Mouse (Mus musculus): Measurements from ENCODE around the gene Dscam. TPM values are rescaled to one million over a fixed set of nuclear protein-coding genes. Genes with fewer than 3 reads are reported as not detected.

Dscam gene
- total and polyA plus RNA-seq, 2 experiments from 2014 or later, result 7.9 to 29.1 TPM

- Histone ChIP-seq H3K4me1 (ENCODE audit: insufficient read depth) (peaks cover 19% of the 10 kb centered on the region), H3K27me3 (ENCODE audit: insufficient read depth, low read length) (no peaks in the 10 kb centered on the region), H3K9me3 (ENCODE audit: low read length) (no peaks in the 10 kb centered on the region), H3K9ac (peak overlapping the region; percentile 19; the same call in 1 of the 2 replicates), H3K27ac (ENCODE audit: low read depth, low read length) (peak overlapping the region; percentile 66; the same call in 1 of the 2 replicates), H3K4me3 (ENCODE audit: low read depth, low read length) (no peak overlapping the region), H3K4me2 (ENCODE audit: low read depth) (no peak overlapping the region), H3K36me3 (ENCODE audit: insufficient read depth) (no peaks in the 10 kb centered on the region)
- WGBS, result 37% methylated on average over 3 of the region's 3 CpGs
- DNase-seq (peak; percentile 49), ATAC-seq (peak; percentile 51)
- TF ChIP-seq CTCF (IDR thresholded peaks at IDR 0.05; ENCODE audit: low read depth), result no peak
Measured at GRCm38 (mm10) chr16:97002189-97002588, 168.4 kb downstream of the Dscam start.

GRCm38 (mm10) chr16:96996854-96997253, 173.7 kb downstream of the Dscam start:
- Histone ChIP-seq H3K4me2 (ENCODE audit: low read depth) (no peak overlapping the region), H3K27me3 (ENCODE audit: insufficient read depth, low read length) (no peaks in the 10 kb centered on the region), H3K4me1 (ENCODE audit: insufficient read depth) (no peaks in the 10 kb centered on the region), H3K4me3 (ENCODE audit: low read depth, low read length) (no peak overlapping the region), H3K27ac (ENCODE audit: low read depth, low read length) (no peak overlapping the region), H3K9ac (no peak overlapping the region), H3K9me3 (ENCODE audit: low read length) (no peaks in the 10 kb centered on the region), H3K36me3 (ENCODE audit: insufficient read depth) (no peaks in the 10 kb centered on the region)
- DNase-seq, result peak; percentile 85
- TF ChIP-seq CTCF (IDR thresholded peaks at IDR 0.05; ENCODE audit: low read depth), result no peak
- peak; percentile 77 for ATAC-seq
- 21% methylated on average over 3 of the region's 3 CpGs for WGBS

GRCm38 (mm10) chr16:96995858-96996257, 174.7 kb downstream of the Dscam start:
- no peak for ATAC-seq
- TF ChIP-seq CTCF (IDR thresholded peaks at IDR 0.05; ENCODE audit: low read depth), result no peak
- no peak for DNase-seq
- H3K9me3 ChIP-seq (ENCODE audit: low read length), result no peaks in the 10 kb centered on the region
- no peaks in the 10 kb centered on the region for H3K36me3 ChIP-seq (ENCODE audit: insufficient read depth)
- no peaks in the 10 kb centered on the region for H3K4me1 ChIP-seq (ENCODE audit: insufficient read depth)
- H3K4me2 ChIP-seq (ENCODE audit: low read depth), result no peak overlapping the region
- H3K4me3 ChIP-seq (ENCODE audit: low read depth, low read length), result no peak overlapping the region
- no peaks in the 10 kb centered on the region for H3K27me3 ChIP-seq (ENCODE audit: insufficient read depth, low read length)
- no peak overlapping the region for H3K9ac ChIP-seq
- WGBS, result 84% methylated on average over 4 of the region's 4 CpGs
- H3K27ac ChIP-seq (ENCODE audit: low read depth, low read length), result no peak overlapping the region

- H3K4me1 ChIP-seq (ENCODE audit: insufficient read depth), result no peaks in the 10 kb centered on the region
- H3K9me3 ChIP-seq (ENCODE audit: low read length), result no peaks in the 10 kb centered on the region
- H3K4me2 ChIP-seq (ENCODE audit: low read depth), result no peak overlapping the region
- 80% methylated on average over 2 of the region's 2 CpGs for WGBS
- H3K36me3 ChIP-seq (ENCODE audit: insufficient read depth), result no peaks in the 10 kb centered on the region
- ATAC-seq, result no peak
- no peak overlapping the region for H3K9ac ChIP-seq
- H3K4me3 ChIP-seq (ENCODE audit: low read depth, low read length), result no peak overlapping the region
- no peak overlapping the region for H3K27ac ChIP-seq (ENCODE audit: low read depth, low read length)
- no peaks in the 10 kb centered on the region for H3K27me3 ChIP-seq (ENCODE audit: insufficient read depth, low read length)
- no peak for TF ChIP-seq CTCF (IDR thresholded peaks at IDR 0.05; ENCODE audit: low read depth)
- DNase-seq, result no peak
Measured at GRCm38 (mm10) chr16:96987396-96987795, 183.2 kb downstream of the Dscam start.

- DNase-seq, result no peak
Measured at GRCm38 (mm10) chr16:96973300-96973699, 197.3 kb downstream of the Dscam start.

GRCm38 (mm10) chr16:96971768-96972167, 198.8 kb downstream of the Dscam start:
- Histone ChIP-seq H3K4me3 (ENCODE audit: low read depth, low read length) (no peak overlapping the region), H3K9ac (no peak overlapping the region), H3K27me3 (ENCODE audit: insufficient read depth, low read length) (no peaks in the 10 kb centered on the region), H3K36me3 (ENCODE audit: insufficient read depth) (no peaks in the 10 kb centered on the region), H3K9me3 (ENCODE audit: low read length) (no peaks in the 10 kb centered on the region), H3K4me2 (ENCODE audit: low read depth) (no peak overlapping the region), H3K27ac (ENCODE audit: low read depth, low read length) (no peak overlapping the region), H3K4me1 (ENCODE audit: insufficient read depth) (0 out of 2 replicates have a peak, but pooled peaks cover 3% of the 10 kb centered on the region)
- ATAC-seq (no peak), DNase-seq (no peak)
- TF ChIP-seq CTCF (IDR thresholded peaks at IDR 0.05; ENCODE audit: low read depth), result no peak
- WGBS, result 73% methylated on average over 4 of the region's 4 CpGs

More at GRCm38 (mm10) chr16:96973300-96973699, 197.3 kb downstream of the Dscam start:
- Histone ChIP-seq H3K9ac (no peak overlapping the region), H3K27me3 (ENCODE audit: insufficient read depth, low read length) (no peaks in the 10 kb centered on the region), H3K4me1 (ENCODE audit: insufficient read depth) (0 out of 2 replicates have a peak, but pooled peaks cover 3% of the 10 kb centered on the region), H3K9me3 (ENCODE audit: low read length) (no peaks in the 10 kb centered on the region), H3K36me3 (ENCODE audit: insufficient read depth) (no peaks in the 10 kb centered on the region), H3K4me2 (ENCODE audit: low read depth) (no peak overlapping the region), H3K27ac (ENCODE audit: low read depth, low read length) (no peak overlapping the region), H3K4me3 (ENCODE audit: low read depth, low read length) (no peak overlapping the region)
- 49% methylated on average over 7 of the region's 7 CpGs for WGBS
- no peak for TF ChIP-seq CTCF (IDR thresholded peaks at IDR 0.05; ENCODE audit: low read depth)
- ATAC-seq, result no peak

- Histone ChIP-seq H3K4me2 (ENCODE audit: low read depth) (no peak overlapping the region), H3K4me3 (ENCODE audit: low read depth, low read length) (no peak overlapping the region), H3K9ac (no peak overlapping the region), H3K27me3 (ENCODE audit: insufficient read depth, low read length) (no peaks in the 10 kb centered on the region), H3K27ac (ENCODE audit: low read depth, low read length) (peak overlapping the region; percentile 70; the same call in 1 of the 2 replicates), H3K36me3 (ENCODE audit: insufficient read depth) (no peaks in the 10 kb centered on the region), H3K9me3 (ENCODE audit: low read length) (no peaks in the 10 kb centered on the region), H3K4me1 (ENCODE audit: insufficient read depth) (0 out of 2 replicates have a peak, but pooled peaks cover 3% of the 10 kb centered on the region)
- ATAC-seq (no peak), DNase-seq (no peak)
- WGBS, result 80% methylated on average over 2 of the region's 2 CpGs
- no peak for TF ChIP-seq CTCF (IDR thresholded peaks at IDR 0.05; ENCODE audit: low read depth)
Measured at GRCm38 (mm10) chr16:96970412-96970811, 200.1 kb downstream of the Dscam start.

Data from forebrain, postnatal 0 days (tissue).